Mouse (Mus musculus) MEL (cell line): ENCODE measurements at regions not wholly inside any gene's neighbourhood (a gene's known extent, or its start where the extent isn't known, plus 50 kb on each side); places are given as distances from the start of the nearest gene placed in this dataset.

Experiments used
- DNase-seq: peaks from one replicate; pipeline ENCODE4 v3.0.0; 2011; ENCODE audit warnings: low read depth, low spot score
- H3K27ac ChIP-seq: 2 replicates; pipeline ENCODE4 v1.5.1; 2012; ENCODE audit warnings: low read depth, mild to moderate bottlenecking, control low read depth, low read length, moderate library complexity; ENCODE audit not compliant: control insufficient read depth
- H3K27me3 ChIP-seq, 2 experiments: fragments of 150-350 bp in 1 of 2; sonication (generic) in 1 of 2; 2 replicates each; pipeline ENCODE4 v1.6.1; 2012; ENCODE audit warnings: low read length in 2 of 2, mild to moderate bottlenecking in 2 of 2, improper control_type of control experiment in 1 of 2, moderate library complexity in 1 of 2; ENCODE audit not compliant: insufficient read depth in 2 of 2, control insufficient read depth in 1 of 2
- H3K36me3 ChIP-seq, 2 experiments: 2 replicates each; pipeline ENCODE4 v1.6.1; 2012 to 2014; ENCODE audit warnings: low read length in 2 of 2, improper control_type of control experiment in 1 of 2, inconsistent platforms in 1 of 2, mild to moderate bottlenecking in 1 of 2; ENCODE audit not compliant: insufficient read depth in 2 of 2, control insufficient read depth in 1 of 2
- H3K4me1 ChIP-seq, 2 experiments: fragments of 150-350 bp in 1 of 2; sonication (generic) in 1 of 2; 2 replicates each; pipeline ENCODE4 v1.6.1; 2012; ENCODE audit warnings: low read length in 2 of 2, improper control_type of control experiment in 1 of 2, mild to moderate bottlenecking in 1 of 2; ENCODE audit not compliant: insufficient read depth in 2 of 2, control insufficient read depth in 1 of 2
- H3K4me3 ChIP-seq, 2 experiments: fragments of 150-350 bp in 1 of 2; sonication (generic) in 1 of 2; 2 replicates each; pipeline ENCODE4 v1.5.1; 2012; ENCODE audit warnings: low read depth in 2 of 2, low read length in 2 of 2, mild to moderate bottlenecking in 2 of 2, moderate library complexity in 2 of 2, control low read depth in 1 of 2, improper control_type of control experiment in 1 of 2; ENCODE audit not compliant: control insufficient read depth in 1 of 2, insufficient read depth in 1 of 2
- H3K79me2 ChIP-seq: 2 replicates; pipeline ENCODE4 v1.6.1; 2012; ENCODE audit warnings: mild to moderate bottlenecking, low read length, moderate library complexity; ENCODE audit not compliant: control insufficient read depth, poor library complexity, insufficient read depth
- H3K9ac ChIP-seq: 2 replicates; pipeline ENCODE4 v1.6.1; 2012; ENCODE audit warnings: low read depth, mild to moderate bottlenecking, control low read depth, low read length, moderate library complexity; ENCODE audit not compliant: control insufficient read depth, poor library complexity, severe bottlenecking
- H3K9me3 ChIP-seq: fragments of 150-350 bp; sonication (generic); replicated peaks from 2 replicates; pipeline ENCODE4 v1.6.1; 2012; ENCODE audit warnings: mild to moderate bottlenecking, low read length, improper control_type of control experiment, moderate library complexity; ENCODE audit not compliant: insufficient read depth
- BHLHE40 ChIP-seq: IDR thresholded peaks from 2 replicates; pipeline ENCODE4 v1.6.1; 2012; ENCODE audit warnings: low read depth, mild to moderate bottlenecking, inconsistent platforms, low read length, improper control_type of control experiment, borderline replicate concordance
- CHD1 ChIP-seq: IDR thresholded peaks from 2 replicates; pipeline ENCODE4 v1.6.1; 2012; ENCODE audit warnings: low read depth, mild to moderate bottlenecking, inconsistent platforms, low read length, improper control_type of control experiment
- GABPA ChIP-seq: IDR thresholded peaks from 2 replicates; pipeline ENCODE4 v1.6.1; 2012; ENCODE audit warnings: low read depth, mild to moderate bottlenecking, inconsistent platforms, low read length, improper control_type of control experiment, moderate library complexity
- HCFC1 ChIP-seq: IDR thresholded peaks from 2 replicates; pipeline ENCODE4 v1.6.1; 2012; ENCODE audit warnings: low read depth, mild to moderate bottlenecking, inconsistent platforms, low read length, improper control_type of control experiment, moderate library complexity
- JUND ChIP-seq: IDR thresholded peaks from 2 replicates; pipeline ENCODE4 v1.6.1; 2011; ENCODE audit warnings: low read depth, mild to moderate bottlenecking, improper control_type of control experiment, low read length
- MAFK ChIP-seq: IDR thresholded peaks from 2 replicates; pipeline ENCODE4 v1.6.1; 2011; ENCODE audit warnings: low read depth, mild to moderate bottlenecking, low read length, improper control_type of control experiment, borderline replicate concordance
- MAZ ChIP-seq: IDR thresholded peaks from 2 replicates; pipeline ENCODE4 v1.6.1; 2012; ENCODE audit warnings: low read depth, mild to moderate bottlenecking, inconsistent platforms, low read length, improper control_type of control experiment
- MEF2A ChIP-seq: IDR thresholded peaks from 2 replicates; pipeline ENCODE4 v1.6.1; 2014; ENCODE audit warnings: low read depth, mild to moderate bottlenecking, inconsistent platforms, low read length, improper control_type of control experiment; ENCODE audit not compliant: poor library complexity, insufficient replicate concordance, severe bottlenecking; ENCODE audit errors: extremely low read depth
- MXI1 ChIP-seq: IDR thresholded peaks from 2 replicates; pipeline ENCODE4 v1.6.1; 2011; ENCODE audit warnings: mild to moderate bottlenecking, low read depth, low read length, improper control_type of control experiment
- MYC ChIP-seq: IDR thresholded peaks from 2 replicates; pipeline ENCODE4 v1.6.1; 2011; ENCODE audit warnings: low read depth, mild to moderate bottlenecking, low read length, improper control_type of control experiment, moderate library complexity
- POLR2A ChIP-seq, 2 experiments: IDR thresholded peaks; 2 replicates each; pipeline ENCODE4 v1.6.1; 2011 to 2012; ENCODE audit warnings: low read length in 2 of 2, mild to moderate bottlenecking in 2 of 2, control low read depth in 1 of 2, improper control_type of control experiment in 1 of 2, low read depth in 1 of 2, moderate library complexity in 1 of 2; ENCODE audit not compliant: control insufficient read depth in 1 of 2, insufficient read depth in 1 of 2, poor library complexity in 1 of 2
- SIN3A ChIP-seq: IDR thresholded peaks from 2 replicates; pipeline ENCODE4 v1.6.1; 2012; ENCODE audit warnings: low read length, improper control_type of control experiment, inconsistent platforms
- TCF12 ChIP-seq: IDR thresholded peaks from 2 replicates; pipeline ENCODE4 v1.6.1; 2014; ENCODE audit warnings: low read depth, mild to moderate bottlenecking, inconsistent platforms, low read length, improper control_type of control experiment, moderate library complexity
- USF1 ChIP-seq: IDR thresholded peaks from 2 replicates; pipeline ENCODE4 v1.6.1; 2014; ENCODE audit warnings: low read depth, mild to moderate bottlenecking, inconsistent platforms, low read length, improper control_type of control experiment, moderate library complexity
- USF2 ChIP-seq, 2 experiments: IDR thresholded peaks; 2 replicates each; pipeline ENCODE4 v1.6.1; 2011 to 2012; ENCODE audit warnings: improper control_type of control experiment in 2 of 2, low read length in 2 of 2, borderline replicate concordance in 1 of 2, inconsistent platforms in 1 of 2, low read depth in 1 of 2, mild to moderate bottlenecking in 1 of 2; ENCODE audit not compliant: insufficient read depth in 1 of 2
- ZMIZ1 ChIP-seq: IDR thresholded peaks from 2 replicates; pipeline ENCODE4 v1.6.1; 2012; ENCODE audit warnings: low read depth, mild to moderate bottlenecking, inconsistent platforms, low read length, improper control_type of control experiment, moderate library complexity

GRCm38 (mm10) chr10:83915133-83915730 lies 192.6 kb downstream of the 1500009L16Rik start:
- no peak for TF ChIP-seq ZMIZ1
- no peak for TF ChIP-seq TCF12
- TF ChIP-seq MAZ: no peak
- no peak for TF ChIP-seq GABPA
- no peak for TF ChIP-seq MEF2A
- no peak for TF ChIP-seq MXI1
- TF ChIP-seq MAFK: no peak
- TF ChIP-seq POLR2A (IDR thresholded peaks at IDR 0.05; ENCODE audit: control insufficient read depth in 1 of 2, insufficient read depth in 1 of 2, low read depth in 1 of 2, low read length in 2 of 2, poor library complexity in 1 of 2): no peak
- TF ChIP-seq CHD1: no peak
- TF ChIP-seq USF2 (IDR thresholded peaks at IDR 0.05; ENCODE audit: borderline replicate concordance in 1 of 2, insufficient read depth in 1 of 2, low read depth in 1 of 2, low read length in 2 of 2): no peak
- no peak for TF ChIP-seq MYC
- TF ChIP-seq BHLHE40: no peak
- TF ChIP-seq HCFC1: no peak
- H3K4me3 ChIP-seq: no peak overlapping the region
- H3K27ac ChIP-seq: no peak overlapping the region
- H3K9me3 ChIP-seq: no peaks in the 10 kb centered on the region
- H3K4me1 ChIP-seq: no peaks in the 10 kb centered on the region
- no peak for DNase-seq
- H3K79me2 ChIP-seq: no peaks in the 10 kb centered on the region
- no peaks in the 10 kb centered on the region for H3K36me3 ChIP-seq
- H3K9ac ChIP-seq: no peak overlapping the region
- H3K27me3 ChIP-seq: no peaks in the 10 kb centered on the region

- Histone ChIP-seq H3K9me3 (no peaks in the 10 kb centered on the region), H3K27me3 (peaks cover 0 to 3% of the 10 kb centered on the region in 2 experiments; a peak in 3 of 4 replicates)
- TF ChIP-seq USF1: no peak
- TF ChIP-seq, all 39 proteins: peak for 0
- Histone ChIP-seq H3K36me3 (no peaks in the 10 kb centered on the region), H3K79me2 (no peaks in the 10 kb centered on the region), H3K4me3 (no peak overlapping the region), H3K27ac (no peak overlapping the region), H3K9ac (no peak overlapping the region), H3K4me1 (no peaks in the 10 kb centered on the region)
- DNase-seq: no peak
These were observed 204.3 kb downstream of the 1500009L16Rik start for GRCm38 (mm10) chr10:83926990-83927389.

- peaks cover 0 to 3% of the 10 kb centered on the region in 2 experiments; a peak in 3 of 4 replicates for H3K27me3 ChIP-seq
- DNase-seq: no peak
- TF ChIP-seq JUND (no peak), SIN3A (no peak)
- no peak overlapping the region for H3K27ac ChIP-seq
- no peaks in the 10 kb centered on the region for H3K79me2 ChIP-seq
- no peaks in the 10 kb centered on the region for H3K4me1 ChIP-seq
- no peaks in the 10 kb centered on the region for H3K36me3 ChIP-seq
- H3K9ac ChIP-seq: no peak overlapping the region
- no peaks in the 10 kb centered on the region for H3K9me3 ChIP-seq
- H3K4me3 ChIP-seq: no peak overlapping the region
These were observed 204.9 kb downstream of the 1500009L16Rik start for GRCm38 (mm10) chr10:83927554-83927953.
